Mouse (Mus musculus) erythroblast, embryonic 14.5 days (primary cell): Measurements from ENCODE around the gene Cox7a1. TPM values are rescaled to one million over a fixed set of nuclear protein-coding genes. Genes with fewer than 3 reads are reported as not detected.
"Not testable (repeated sequence)": the region's sequence is repeated elsewhere in the genome, so short reads cannot be mapped to it uniquely, and the experiment has no call there.

Source experiments
- H3K27me3 ChIP-seq: 2 replicates; pipeline ENCODE4 v1.6.1; 2012; ENCODE audit warnings: inconsistent platforms; ENCODE audit not compliant: control insufficient read depth
- H3K36me3 ChIP-seq: 2 replicates; pipeline ENCODE4 v1.6.1; 2012; ENCODE audit warnings: mild to moderate bottlenecking, inconsistent platforms; ENCODE audit not compliant: control insufficient read depth
- H3K4me1 ChIP-seq: 2 replicates; pipeline ENCODE4 v1.6.1; 2012; ENCODE audit warnings: inconsistent platforms; ENCODE audit not compliant: control insufficient read depth
- H3K4me3 ChIP-seq: replicated peaks from 2 replicates; pipeline ENCODE3; 2012; ENCODE audit warnings: moderate library complexity, mild to moderate bottlenecking, inconsistent platforms
- H3K9me3 ChIP-seq: 2 replicates; pipeline ENCODE4 v1.6.1; 2012; ENCODE audit warnings: low read length, inconsistent platforms, mixed read lengths; ENCODE audit not compliant: control insufficient read depth
- GATA1 ChIP-seq: IDR thresholded peaks from 2 replicates; pipeline ENCODE4 v1.6.1; 2012; ENCODE audit warnings: low read length, inconsistent platforms, mixed read lengths
- TAL1 ChIP-seq: IDR thresholded peaks from 3 replicates; pipeline ENCODE4 v1.6.1; 2012; ENCODE audit warnings: low read length, inconsistent platforms, mixed read lengths
- polyA plus RNA-seq: library from polyadenylated mRNA; stranded (reverse); fragments of >175 nt; gene quantifications from 2 replicates; pipeline ENCODE4 v1.2.3, GENCODE M21; 2012

The Cox7a1 gene
- polyA plus RNA-seq, 1 experiment, result 0.12 TPM

GRCm38 (mm10) chr7:30197592-30198129 lies 13.7 kb downstream of the Cox7a1 start:
- H3K9me3 ChIP-seq, result no peaks in the 10 kb centered on the region
- H3K36me3 ChIP-seq, result peaks cover 8% of the 10 kb centered on the region
- H3K27me3 ChIP-seq, result no peaks in the 10 kb centered on the region
- TF ChIP-seq TAL1 (no peak), GATA1 (no peak)
- peaks cover 46% of the 10 kb centered on the region for H3K4me1 ChIP-seq
- no peak overlapping the region for H3K4me3 ChIP-seq

GRCm38 (mm10) chr7:30198481-30198971 lies 14.6 kb downstream of the Cox7a1 start, which contains the start of gene Capns1:
Gene Capns1 (minus strand): TSS chr7:30198811.
- Histone ChIP-seq H3K27me3 (no peaks in the 10 kb centered on the region), H3K4me3 (no peak within 1 kb of the TSS), H3K4me1 (peaks cover 37% of the 10 kb centered on the region), H3K36me3 (no peaks in the 10 kb centered on the region), H3K9me3 (no peaks in the 10 kb centered on the region)
- TF ChIP-seq TAL1 (no peak), GATA1 (no peak)

- Histone ChIP-seq H3K9me3 (no peaks in the 10 kb centered on the region), H3K4me3 (no peak overlapping the region), H3K36me3 (no peaks in the 10 kb centered on the region), H3K4me1 (peaks cover 35% of the 10 kb centered on the region), H3K27me3 (no peaks in the 10 kb centered on the region)
- TF ChIP-seq GATA1 (no peak), TAL1 (no peak)
Observed at GRCm38 (mm10) chr7:30199498-30200139, 15.7 kb downstream of the Cox7a1 start.

GRCm38 (mm10) chr7:30200200-30200599 lies 16.3 kb downstream of the Cox7a1 start:
- no peak overlapping the region for H3K4me3 ChIP-seq
- no peaks in the 10 kb centered on the region for H3K27me3 ChIP-seq
- no peaks in the 10 kb centered on the region for H3K9me3 ChIP-seq
- no peak for TF ChIP-seq GATA1
- TF ChIP-seq TAL1, result no peak
- no peaks in the 10 kb centered on the region for H3K36me3 ChIP-seq
- peaks cover 32% of the 10 kb centered on the region for H3K4me1 ChIP-seq

- H3K36me3 ChIP-seq, H3K9me3 ChIP-seq, H3K27me3 ChIP-seq, H3K4me3 ChIP-seq: not testable (repeated sequence)
- peaks cover 27% of the 10 kb centered on the region for H3K4me1 ChIP-seq
Observed at GRCm38 (mm10) chr7:30200661-30201060, 16.7 kb downstream of the Cox7a1 start.

GRCm38 (mm10) chr7:30202895-30203690 lies 19.1 kb downstream of the Cox7a1 start:
- Histone ChIP-seq H3K9me3 (no peaks in the 10 kb centered on the region), H3K4me3 (no peak overlapping the region), H3K4me1 (peaks cover 12% of the 10 kb centered on the region), H3K36me3 (no peaks in the 10 kb centered on the region), H3K27me3 (0 out of 2 replicates have a peak, but pooled peaks cover 2% of the 10 kb centered on the region)
- TF ChIP-seq GATA1 (no peak), TAL1 (no peak)

GRCm38 (mm10) chr7:30204380-30204779 lies 20.4 kb downstream of the Cox7a1 start:
- Histone ChIP-seq H3K27me3 (0 out of 2 replicates have a peak, but pooled peaks cover 2% of the 10 kb centered on the region), H3K4me1 (peaks cover 6% of the 10 kb centered on the region), H3K9me3 (no peaks in the 10 kb centered on the region), H3K4me3 (no peak overlapping the region), H3K36me3 (no peaks in the 10 kb centered on the region)
- no peak for TF ChIP-seq TAL1
- TF ChIP-seq GATA1, result no peak

GRCm38 (mm10) chr7:30205383-30205782 lies 21.4 kb downstream of the Cox7a1 start:
- H3K4me3 ChIP-seq, result no peak overlapping the region
- no peaks in the 10 kb centered on the region for H3K9me3 ChIP-seq
- no peak for TF ChIP-seq TAL1
- no peak for TF ChIP-seq GATA1
- H3K4me1 ChIP-seq, result peaks cover 6% of the 10 kb centered on the region
- 0 out of 2 replicates have a peak, but pooled peaks cover 2% of the 10 kb centered on the region for H3K27me3 ChIP-seq
- no peaks in the 10 kb centered on the region for H3K36me3 ChIP-seq

- not testable (repeated sequence) for H3K4me1 ChIP-seq, H3K36me3 ChIP-seq, H3K27me3 ChIP-seq, H3K9me3 ChIP-seq, H3K4me3 ChIP-seq
Observed at GRCm38 (mm10) chr7:30206364-30206763, 22.4 kb downstream of the Cox7a1 start.
